Mouse (Mus musculus) intestine, embryonic 16.5 days (tissue): Measurements from ENCODE around the gene 4930451I11Rik. TPM values are rescaled to one million over a fixed set of nuclear protein-coding genes. Genes with fewer than 3 reads are reported as not detected.

Experiments
- ATAC-seq: fragments of 200-750 bp; cut with Nextera tagmentation; 2 replicates; pipeline ENCODE4 v1.8.0; 2017; ENCODE audit warnings: moderate TSS enrichment, moderate library complexity
- H3K27ac ChIP-seq: fragments of 300-500 bp; sonication (generic); 2 replicates; pipeline ENCODE4 v1.5.1; 2014; ENCODE audit warnings: mild to moderate bottlenecking, low read length
- H3K27me3 ChIP-seq: fragments of 300-500 bp; sonication (generic); replicated peaks from 2 replicates; pipeline ENCODE4 v1.6.1; 2014; ENCODE audit warnings: low read length, control low read depth, mixed read lengths; ENCODE audit not compliant: control insufficient read depth, insufficient read depth
- H3K36me3 ChIP-seq: fragments of 300-500 bp; sonication (generic); 2 replicates; pipeline ENCODE4 v1.6.1; 2014; ENCODE audit warnings: low read length, control low read depth; ENCODE audit not compliant: control insufficient read depth, insufficient read depth
- H3K4me1 ChIP-seq: fragments of 300-500 bp; sonication (generic); 2 replicates; pipeline ENCODE4 v1.6.1; 2014; ENCODE audit warnings: low read length, control low read depth, mixed read lengths; ENCODE audit not compliant: control insufficient read depth, insufficient read depth
- H3K4me2 ChIP-seq: fragments of 300-500 bp; sonication (generic); 2 replicates; pipeline ENCODE4 v1.6.1; 2014; ENCODE audit warnings: low read depth, low read length, control low read depth
- H3K4me3 ChIP-seq: fragments of 300-500 bp; sonication (generic); 2 replicates; pipeline ENCODE4 v1.5.1; 2014; ENCODE audit warnings: mild to moderate bottlenecking, low read length
- H3K9ac ChIP-seq: fragments of 300-500 bp; sonication (generic); 2 replicates; pipeline ENCODE4 v1.6.1; 2014; ENCODE audit warnings: low read depth, low read length
- H3K9me3 ChIP-seq: fragments of 300-500 bp; sonication (generic); 2 replicates; pipeline ENCODE4 v1.6.1; 2016; ENCODE audit warnings: low read length, control low read depth; ENCODE audit not compliant: control insufficient read depth
- WGBS: fragments of 180-500 bp; shearing (Covaris S2); extraction: QIAGEN DNeasy Blood & Tissue Kit; methylation state at CpG from one replicate; pipeline ENCODE4 v1.1.7; 2014; 5-methylcytosine and 5-hydroxymethylcytosine counted together
- polyA plus RNA-seq: library from polyadenylated mRNA; unstranded; fragments of >200 nt; fragmentation: Nextera tagmentation; extraction: Ambion mirVana; gene quantifications from 2 replicates; pipeline ENCODE4 v1.2.1, GENCODE M21; 2015

4930451I11Rik gene
- polyA plus RNA-seq, 1 experiment from 2014 or later = not detected

DNA sequence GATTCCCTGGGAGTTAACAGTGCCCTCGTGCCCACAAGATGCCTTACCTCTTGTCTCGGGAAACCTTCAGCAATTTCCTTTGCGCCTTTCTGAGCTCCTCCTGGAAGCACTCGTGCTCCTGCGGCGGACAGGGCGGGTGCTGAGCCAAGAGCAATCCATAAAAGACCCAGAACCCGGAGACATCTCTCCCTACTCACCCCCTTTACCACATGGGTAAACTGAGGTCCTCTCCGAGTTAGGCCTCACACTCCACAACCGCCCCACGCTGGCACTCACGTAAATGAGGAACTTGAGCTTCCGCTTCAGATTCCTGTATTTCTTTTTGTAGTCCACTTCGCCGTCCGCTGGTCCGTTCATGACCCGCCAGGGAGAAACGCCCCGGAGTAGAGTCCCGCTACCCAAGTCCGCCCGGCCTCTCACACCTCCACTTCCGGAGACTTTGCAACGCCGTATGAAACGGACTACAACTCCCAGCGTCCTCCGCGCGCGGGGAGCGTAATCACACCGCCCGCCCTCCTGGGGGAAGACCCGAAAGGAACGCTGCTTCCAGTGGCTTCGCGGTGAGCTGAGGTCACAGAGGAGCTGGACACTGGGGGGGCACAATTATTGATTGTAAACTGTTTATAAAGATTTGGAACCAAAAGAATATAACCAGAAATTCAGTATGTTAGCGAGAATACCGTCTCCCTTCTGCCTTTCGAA is 30.1 kb upstream of the 4930451I11Rik start, which contains the start of gene Hirip3:
Gene Hirip3 (plus strand): TSS at position 544 of the 702 bp plus-strand sequence.
- peak within 1 kb of the TSS; percentile 78 for H3K4me2 ChIP-seq
- H3K9me3 ChIP-seq = no peaks in the 10 kb centered on the region
- H3K36me3 ChIP-seq = peaks cover 10% of the 10 kb centered on the region
- H3K4me3 ChIP-seq = peak within 1 kb of the TSS; percentile 65
- ATAC-seq = peak; percentile 94
- peaks cover 30% of the 10 kb centered on the region for H3K4me1 ChIP-seq
- 1% methylated on average over 42 of the region's 42 CpGs for WGBS
- H3K9ac ChIP-seq = peak within 1 kb of the TSS; percentile 76
- peak within 1 kb of the TSS; percentile 71 for H3K27ac ChIP-seq
- no peaks in the 10 kb centered on the region for H3K27me3 ChIP-seq

DNA sequence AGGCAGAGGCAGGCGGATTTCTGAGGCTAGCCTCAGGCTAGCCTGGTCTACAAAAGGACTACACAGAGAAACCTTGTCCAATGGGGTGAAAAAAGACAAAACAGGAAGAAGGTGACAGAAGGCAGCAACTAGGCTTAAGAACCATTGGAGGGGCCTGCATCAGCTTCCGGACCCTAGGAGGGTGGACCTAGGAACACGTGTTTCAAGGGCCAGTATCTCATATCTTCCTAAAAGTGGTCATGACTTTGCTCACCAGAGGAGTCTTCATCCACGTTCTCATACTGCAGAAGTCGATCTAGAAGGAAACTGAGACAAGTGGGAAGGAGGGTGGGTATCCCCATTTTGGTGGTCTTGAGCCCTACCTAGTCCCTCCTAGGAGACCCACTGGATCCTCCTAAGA is 29.5 kb upstream of the 4930451I11Rik start:
- no peak for ATAC-seq
- Histone ChIP-seq H3K4me1 (peaks cover 30% of the 10 kb centered on the region), H3K27me3 (no peaks in the 10 kb centered on the region), H3K36me3 (peaks cover 11% of the 10 kb centered on the region), H3K9me3 (no peaks in the 10 kb centered on the region), H3K4me3 (peak overlapping the region; percentile 65), H3K4me2 (peak overlapping the region; percentile 62), H3K9ac (peak overlapping the region; percentile 76), H3K27ac (no peak overlapping the region)
- 59% methylated on average over 5 of the region's 5 CpGs for WGBS

DNA sequence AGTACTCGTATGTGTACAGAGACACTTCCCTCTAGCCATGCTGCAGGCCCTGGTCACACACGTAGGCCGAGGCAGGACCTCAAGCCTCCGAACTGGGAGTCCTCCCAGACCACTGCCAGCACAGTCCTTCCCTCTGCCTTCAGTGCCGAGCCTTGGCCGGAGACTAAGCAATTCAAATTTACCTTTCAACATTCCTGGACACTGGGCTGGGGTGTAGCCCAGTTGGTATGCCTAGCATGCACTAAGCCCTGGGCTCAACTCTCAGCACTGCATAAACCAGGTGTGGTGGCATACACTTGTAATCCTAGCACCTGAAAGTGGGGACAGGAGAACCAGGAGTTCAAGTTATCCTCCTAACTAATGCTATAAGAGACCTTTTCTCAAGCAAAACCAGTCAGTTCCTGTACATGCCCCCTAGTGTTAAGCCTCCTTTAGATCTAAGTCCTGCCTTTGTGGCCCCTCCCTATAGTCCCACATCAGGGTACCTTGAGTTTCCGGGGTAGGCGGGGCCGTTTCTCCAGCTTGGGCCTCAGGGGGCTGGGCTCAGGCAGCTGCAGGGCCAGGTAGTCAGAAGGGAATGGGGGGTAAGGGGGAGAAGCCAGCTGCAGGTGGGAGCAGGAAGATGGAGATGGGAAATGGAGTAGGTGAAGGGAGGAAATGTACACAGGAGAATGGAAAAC is 25.4 kb upstream of the 4930451I11Rik start:
- H3K4me3 ChIP-seq = no peak overlapping the region
- H3K9me3 ChIP-seq = no peaks in the 10 kb centered on the region
- H3K4me1 ChIP-seq = peaks cover 8% of the 10 kb centered on the region
- no peak overlapping the region for H3K9ac ChIP-seq
- H3K27me3 ChIP-seq = no peaks in the 10 kb centered on the region
- 67% methylated on average over 9 of the region's 9 CpGs for WGBS
- no peak for ATAC-seq
- no peak overlapping the region for H3K4me2 ChIP-seq
- H3K27ac ChIP-seq = no peak overlapping the region
- H3K36me3 ChIP-seq = peaks cover 25% of the 10 kb centered on the region

DNA sequence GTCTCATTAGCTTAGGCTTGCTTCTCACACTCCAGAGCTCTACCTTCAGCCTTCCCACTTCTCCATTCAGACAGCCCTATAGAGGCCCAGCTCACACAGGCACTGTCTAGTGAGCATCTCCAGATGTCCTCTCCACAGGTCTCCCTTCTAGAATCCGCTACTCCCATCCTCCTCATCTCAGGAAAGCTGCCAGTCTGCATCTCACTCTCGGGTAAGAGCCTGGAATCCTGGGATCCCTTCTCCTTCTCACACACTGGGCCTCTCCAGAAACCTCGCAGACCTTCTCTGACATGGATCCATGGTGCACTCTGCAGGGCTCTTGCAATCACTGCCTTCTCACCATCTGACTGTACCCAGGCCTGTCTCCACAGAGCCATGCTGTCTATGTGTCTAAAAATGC is 24.2 kb upstream of the 4930451I11Rik start:
- Histone ChIP-seq H3K4me3 (no peak overlapping the region), H3K36me3 (peaks cover 25% of the 10 kb centered on the region), H3K9me3 (no peaks in the 10 kb centered on the region), H3K27me3 (no peaks in the 10 kb centered on the region), H3K9ac (no peak overlapping the region), H3K27ac (no peak overlapping the region), H3K4me2 (no peak overlapping the region), H3K4me1 (peaks cover 2% of the 10 kb centered on the region)
- 82% methylated on average over 3 of the region's 3 CpGs for WGBS
- ATAC-seq = no peak

DNA sequence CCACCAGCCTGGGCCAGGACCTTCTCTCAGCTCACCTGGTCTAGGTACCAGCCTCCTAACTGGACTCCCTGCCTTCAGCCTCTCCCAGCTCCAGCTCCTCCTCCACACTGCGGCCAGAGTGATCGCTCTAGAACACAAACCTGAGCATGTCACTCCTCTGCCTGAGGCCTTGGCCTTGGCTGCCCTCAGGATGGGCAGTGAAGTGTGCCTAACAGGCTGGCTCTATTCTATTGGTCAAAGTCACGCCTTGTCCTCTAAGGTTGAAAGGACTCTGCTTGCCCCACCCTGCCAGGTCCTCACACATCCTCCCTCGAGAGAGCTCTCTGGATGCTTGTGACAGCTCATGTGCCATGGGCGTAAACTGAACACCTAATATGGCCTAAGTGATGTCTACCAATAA is 22.0 kb upstream of the 4930451I11Rik start:
- Histone ChIP-seq H3K27ac (no peak overlapping the region), H3K4me2 (no peak overlapping the region), H3K27me3 (peaks cover 10% of the 10 kb centered on the region), H3K4me3 (no peak overlapping the region), H3K9ac (no peak overlapping the region), H3K9me3 (no peaks in the 10 kb centered on the region), H3K36me3 (peaks cover 25% of the 10 kb centered on the region), H3K4me1 (peaks cover 12% of the 10 kb centered on the region)
- 86% methylated on average over 5 of the region's 5 CpGs for WGBS
- no peak for ATAC-seq

DNA sequence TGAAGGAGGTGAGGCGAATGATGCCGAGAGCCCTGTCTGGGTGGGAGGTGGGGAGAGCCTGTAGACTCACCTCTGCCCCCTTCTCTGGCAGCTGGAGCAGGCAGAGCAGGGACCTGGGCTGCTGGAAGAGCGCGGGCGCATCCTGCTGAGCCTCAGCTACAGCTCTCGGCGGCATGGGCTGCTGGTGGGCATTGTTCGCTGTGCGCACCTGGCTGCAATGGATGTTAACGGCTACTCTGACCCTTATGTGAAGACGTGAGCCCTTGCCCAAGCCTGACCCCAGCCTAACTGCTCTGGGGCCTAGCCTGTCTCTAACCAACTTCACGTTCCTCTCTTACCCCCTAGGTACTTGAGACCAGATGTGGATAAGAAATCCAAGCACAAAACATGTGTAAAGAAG is 19.8 kb upstream of the 4930451I11Rik start:
- no peak overlapping the region for H3K4me2 ChIP-seq
- no peak overlapping the region for H3K27ac ChIP-seq
- 53% methylated on average over 12 of the region's 12 CpGs for WGBS
- peaks cover 28% of the 10 kb centered on the region for H3K4me1 ChIP-seq
- no peak for ATAC-seq
- H3K9me3 ChIP-seq = no peaks in the 10 kb centered on the region
- H3K36me3 ChIP-seq = peaks cover 14% of the 10 kb centered on the region; the same call in 1 of the 2 replicates
- no peak overlapping the region for H3K4me3 ChIP-seq
- H3K9ac ChIP-seq = no peak overlapping the region
- H3K27me3 ChIP-seq = peaks cover 23% of the 10 kb centered on the region

DNA sequence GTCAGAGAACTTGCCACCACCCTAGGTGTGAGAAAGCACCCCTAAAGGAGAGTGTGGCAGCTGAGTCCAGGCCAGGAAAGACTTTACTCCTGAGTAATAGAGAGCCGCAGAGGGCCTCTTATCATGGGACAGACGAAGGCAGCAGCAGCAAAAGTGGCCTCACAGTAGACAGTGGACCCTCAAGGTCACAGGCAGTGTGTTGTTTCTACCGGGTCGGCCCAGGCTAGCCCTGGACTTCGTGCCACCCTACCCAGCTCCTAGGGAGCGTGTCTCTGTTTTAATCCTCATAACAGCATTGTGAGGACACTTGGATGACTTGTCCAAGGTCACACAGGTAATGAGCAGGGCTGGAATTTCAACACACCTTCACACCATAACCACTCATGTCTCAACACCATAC is 18.7 kb upstream of the 4930451I11Rik start:
- Histone ChIP-seq H3K9ac (no peak overlapping the region), H3K4me1 (peaks cover 28% of the 10 kb centered on the region), H3K36me3 (peaks cover 14% of the 10 kb centered on the region; the same call in 1 of the 2 replicates), H3K27ac (no peak overlapping the region), H3K4me3 (no peak overlapping the region), H3K27me3 (peaks cover 23% of the 10 kb centered on the region), H3K4me2 (no peak overlapping the region), H3K9me3 (no peaks in the 10 kb centered on the region)
- WGBS = 72% methylated on average over 6 of the region's 6 CpGs
- ATAC-seq = peak; percentile 62

DNA sequence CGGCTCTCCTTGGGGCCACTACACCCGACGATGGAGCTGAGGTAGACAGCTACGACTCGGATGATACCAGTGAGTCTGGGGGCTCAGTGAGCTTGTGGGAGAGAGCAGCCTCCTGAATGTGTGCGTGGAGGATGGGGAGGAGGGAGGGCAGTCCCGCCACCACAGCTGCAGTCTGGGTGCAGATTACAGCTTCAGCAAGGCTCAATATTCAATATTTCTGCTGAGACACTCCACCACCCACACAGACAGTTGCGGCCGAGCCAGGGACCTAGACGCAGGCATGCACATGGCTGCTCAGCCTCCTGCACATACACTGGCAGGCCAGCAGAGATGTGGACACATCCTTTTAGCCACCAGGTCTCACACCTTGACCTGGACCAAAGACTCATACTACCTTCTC is 17.4 kb upstream of the 4930451I11Rik start:
- H3K27ac ChIP-seq = no peak overlapping the region
- H3K27me3 ChIP-seq = peaks cover 23% of the 10 kb centered on the region
- peaks cover 13% of the 10 kb centered on the region; the same call in 1 of the 2 replicates for H3K36me3 ChIP-seq
- H3K9me3 ChIP-seq = no peaks in the 10 kb centered on the region
- H3K4me1 ChIP-seq = peaks cover 28% of the 10 kb centered on the region
- H3K9ac ChIP-seq = 0 out of 2 replicates have a peak overlapping the region, but pooled peaks have one; percentile 12
- H3K4me3 ChIP-seq = no peak overlapping the region
- WGBS = 26% methylated on average over 10 of the region's 10 CpGs
- H3K4me2 ChIP-seq = no peak overlapping the region
- 0 out of 2 replicates have a peak, but pooled peaks have one; percentile 4 for ATAC-seq
